Mouse (Mus musculus) 416B (cell line): ENCODE measurements around the gene Twsg1.

Experiments used
- DNase-seq: peaks from one replicate; pipeline ENCODE4 v3.0.0; 2011; ENCODE audit warnings: low read depth

The Twsg1 gene

DNA sequence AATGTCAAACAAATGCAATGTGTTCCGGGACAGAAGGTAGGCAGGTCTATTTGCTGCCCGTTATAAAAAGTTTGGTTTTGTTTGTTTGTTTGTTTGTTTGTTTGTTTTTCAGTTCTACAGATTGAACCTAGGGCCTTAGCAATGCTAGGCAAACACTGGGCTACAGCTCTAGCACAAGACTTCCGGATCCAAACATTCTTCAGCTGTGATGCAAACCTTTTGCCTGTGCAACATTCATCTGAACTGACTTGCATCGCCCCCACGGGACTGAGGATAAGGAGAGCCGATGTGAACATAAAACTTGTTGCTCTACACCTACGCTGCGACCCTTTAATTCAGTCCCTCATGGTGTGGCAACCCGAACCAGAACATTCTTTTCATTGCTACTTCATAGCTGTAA, 64.5 kb downstream of the Twsg1 start:
- DNase-seq: no peak

DNA sequence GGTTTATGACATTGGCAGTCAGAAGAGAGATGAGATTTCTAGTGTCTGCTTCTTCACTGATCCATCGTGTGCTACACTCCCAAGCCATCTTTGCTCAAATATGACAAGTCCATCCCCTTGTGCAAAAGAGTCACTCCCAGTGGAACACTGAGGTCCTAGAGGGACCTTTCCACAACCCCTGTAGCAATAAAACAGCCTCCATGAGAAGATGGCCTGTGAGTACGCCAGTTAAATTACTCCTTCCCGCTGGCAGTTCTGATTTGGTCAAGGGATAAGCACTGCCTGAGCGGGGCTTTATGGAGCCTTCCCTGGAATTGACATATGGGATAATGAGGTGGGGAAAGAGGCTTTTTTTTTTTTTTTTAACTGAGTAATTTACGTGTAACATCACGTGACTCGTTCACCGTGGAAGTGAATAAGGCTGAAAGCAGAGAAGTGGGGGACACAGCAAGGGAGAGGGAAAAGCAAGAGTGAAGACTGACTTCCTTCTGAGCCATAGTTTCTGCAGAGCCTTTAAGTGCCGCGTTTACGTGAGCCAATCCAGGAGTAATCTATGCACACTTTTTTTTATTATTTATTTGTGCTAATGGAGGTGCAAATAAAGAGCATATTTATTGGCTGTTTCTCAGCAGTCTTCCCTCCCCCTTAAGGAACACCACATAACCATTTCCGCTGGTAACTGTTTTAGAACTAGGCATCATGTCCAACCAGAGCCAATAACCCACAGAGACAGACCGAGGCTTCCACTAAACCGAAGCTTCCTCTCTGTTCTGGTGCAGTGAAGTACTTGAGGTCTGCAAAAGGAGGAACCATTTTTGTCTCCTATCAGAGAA, 65.1 kb downstream of the Twsg1 start, which contains the start of gene Ralbp1:
Gene Ralbp1, minus strand, starts transcription at position 102 of the 833 bp plus-strand sequence.
- peak; percentile 91 for DNase-seq

DNA sequence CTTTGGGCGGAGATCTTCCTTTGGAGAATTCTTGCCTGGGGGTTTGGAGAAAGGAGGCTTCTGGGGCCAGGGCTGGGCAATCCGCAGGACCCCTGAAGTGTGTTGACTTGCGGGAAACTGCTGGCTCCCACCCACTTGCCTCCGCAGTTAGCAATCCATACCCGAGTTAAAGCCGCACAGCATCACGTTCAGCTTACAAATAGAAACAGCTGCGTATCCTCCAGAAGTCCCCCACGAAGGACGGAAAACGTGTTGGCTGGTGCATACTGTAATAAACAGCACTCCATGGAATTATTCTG, 65.7 kb downstream of the Twsg1 start:
- no peak for DNase-seq

DNA sequence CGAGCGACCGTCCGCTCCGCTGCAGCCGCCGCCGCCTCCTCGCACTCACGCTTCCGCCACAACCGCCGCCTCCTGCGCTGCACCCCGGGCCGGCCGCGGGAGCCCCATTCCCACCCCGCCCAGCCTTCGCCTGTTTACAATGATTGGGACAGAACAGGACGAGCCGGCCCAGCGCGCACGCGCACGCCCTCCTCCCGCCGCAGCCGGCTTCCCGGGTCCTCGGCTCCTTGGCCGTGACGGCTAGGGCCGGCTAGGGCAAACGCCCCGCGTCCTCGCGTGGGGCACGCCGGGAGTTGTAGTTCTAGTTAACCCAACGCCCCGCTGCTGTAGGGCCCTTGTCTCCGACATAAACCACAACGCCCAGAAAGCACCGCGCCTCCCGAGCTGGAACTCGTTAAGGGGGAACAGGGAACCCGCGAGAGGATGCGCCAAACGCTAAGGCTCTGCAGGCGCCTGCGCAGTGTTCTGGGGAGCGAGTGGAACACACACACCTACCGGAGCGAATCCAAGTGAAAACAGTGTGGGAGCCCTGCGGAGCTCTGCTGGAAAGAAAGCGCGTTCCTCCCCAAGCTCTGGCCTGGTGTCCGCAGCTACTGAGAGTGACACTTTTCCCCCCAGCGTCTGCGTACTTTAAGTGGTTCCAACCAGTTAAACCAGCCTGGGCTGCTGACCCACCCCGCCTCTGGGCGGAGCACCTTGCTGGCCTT, 66.2 kb downstream of the Twsg1 start:
- DNase-seq: peak; percentile 99

DNA sequence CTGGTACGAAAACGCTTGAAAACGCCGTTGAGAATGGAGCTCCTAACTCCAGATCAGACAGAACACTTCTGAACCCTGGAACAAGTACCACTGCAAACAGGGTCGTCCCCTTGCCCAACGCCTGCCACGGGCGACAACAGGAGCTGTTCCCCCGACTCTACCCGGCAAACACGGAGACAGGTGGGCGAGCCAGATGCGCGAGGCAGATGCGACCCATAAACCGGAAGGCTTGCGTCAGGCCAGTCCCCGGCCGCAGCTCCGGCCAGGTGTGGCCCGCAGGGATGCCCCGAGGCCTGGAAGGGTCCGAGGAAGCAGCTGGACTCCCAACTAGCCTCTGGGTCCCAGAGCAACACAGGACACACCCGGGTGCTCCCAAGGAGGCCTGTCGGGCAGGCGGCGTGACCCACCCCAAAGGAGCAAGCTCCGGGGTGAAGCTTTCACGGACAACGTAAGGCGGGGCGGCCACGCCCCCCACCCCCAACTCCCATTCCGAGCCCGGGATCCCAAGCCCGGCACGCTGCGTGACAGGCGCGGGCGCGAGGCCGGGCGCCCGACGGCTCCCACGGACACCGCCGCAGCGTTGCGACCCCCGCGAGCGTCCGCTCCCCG, 66.9 kb downstream of the Twsg1 start:
- peak; percentile 41 for DNase-seq

DNA sequence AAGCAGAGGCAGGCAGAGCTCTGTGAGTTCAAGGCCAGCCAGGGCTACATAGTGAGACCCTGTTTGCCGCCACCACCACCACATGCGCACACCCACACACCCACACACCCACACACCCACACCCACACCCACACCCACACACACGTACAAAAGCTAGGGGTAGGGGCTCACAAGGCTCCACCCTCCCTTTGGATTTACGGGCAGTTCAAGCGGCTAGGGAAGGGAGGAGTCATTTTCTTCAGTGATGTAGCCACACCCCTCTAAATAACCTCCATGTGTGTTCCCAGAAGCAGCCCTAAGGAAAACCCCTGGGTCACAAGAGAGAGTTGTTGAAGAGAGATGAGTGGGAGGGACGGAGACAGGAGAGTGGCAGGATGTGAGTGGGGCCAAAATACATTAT, 74.0 kb downstream of the Twsg1 start:
- DNase-seq: no peak

DNA sequence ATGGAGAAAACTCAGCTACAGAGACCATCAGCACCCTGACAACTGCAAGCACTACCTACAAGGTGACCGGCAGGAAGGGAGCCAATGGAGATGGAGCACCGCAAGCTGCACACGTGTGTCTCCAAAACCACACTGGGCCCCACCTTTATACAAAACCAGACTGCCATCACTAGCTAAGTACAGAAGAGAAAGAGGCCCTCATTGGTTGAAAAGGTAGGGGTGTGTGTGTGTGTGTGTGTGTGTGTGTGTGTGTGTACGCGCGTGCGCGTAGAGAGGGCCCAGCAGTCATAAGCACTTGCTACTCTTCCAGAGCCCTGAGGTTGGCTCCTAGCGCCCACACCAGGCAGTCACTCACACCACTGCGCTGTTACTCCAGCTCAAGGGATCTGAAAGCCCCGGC, 77.2 kb downstream of the Twsg1 start:
- DNase-seq: peak; percentile 30

DNA sequence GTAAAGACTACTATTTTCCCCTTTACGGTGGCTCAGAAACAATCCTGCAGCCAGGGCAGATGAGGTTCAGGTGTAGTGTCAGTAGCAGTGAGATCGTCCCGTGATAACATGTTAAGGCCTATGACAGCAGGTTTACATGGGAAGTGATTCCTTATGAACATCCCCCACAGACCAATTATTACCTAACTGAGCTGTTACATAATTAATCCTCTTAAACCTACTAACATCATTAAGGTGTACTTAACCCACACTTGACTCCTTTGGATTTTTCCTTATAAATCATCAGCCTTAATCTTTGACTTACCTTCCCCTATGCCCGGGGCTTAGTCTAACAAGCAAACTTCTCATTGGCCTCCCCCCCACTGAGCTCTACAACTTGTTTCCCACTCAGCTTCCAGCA, 77.9 kb downstream of the Twsg1 start:
- DNase-seq: no peak

DNA sequence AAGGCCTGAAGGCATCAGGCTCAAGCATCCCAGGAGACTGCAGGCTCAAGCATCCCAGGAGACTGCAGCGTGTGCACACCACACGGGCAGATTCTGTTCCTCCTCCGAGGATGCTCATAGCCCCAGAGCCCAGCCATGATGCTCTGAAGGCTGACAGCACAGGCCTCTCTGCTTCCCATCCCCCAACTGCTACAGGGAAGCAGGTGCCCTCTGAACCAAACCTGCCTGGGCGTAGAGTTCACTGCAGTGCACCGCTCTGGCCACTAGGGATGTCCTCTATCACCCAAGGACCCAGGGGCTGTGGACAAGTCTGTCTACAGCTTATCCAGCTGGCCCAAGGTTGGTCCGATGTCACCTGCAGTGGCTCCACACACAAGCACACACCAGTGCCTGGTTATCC, 78.4 kb downstream of the Twsg1 start:
- DNase-seq: no peak

DNA sequence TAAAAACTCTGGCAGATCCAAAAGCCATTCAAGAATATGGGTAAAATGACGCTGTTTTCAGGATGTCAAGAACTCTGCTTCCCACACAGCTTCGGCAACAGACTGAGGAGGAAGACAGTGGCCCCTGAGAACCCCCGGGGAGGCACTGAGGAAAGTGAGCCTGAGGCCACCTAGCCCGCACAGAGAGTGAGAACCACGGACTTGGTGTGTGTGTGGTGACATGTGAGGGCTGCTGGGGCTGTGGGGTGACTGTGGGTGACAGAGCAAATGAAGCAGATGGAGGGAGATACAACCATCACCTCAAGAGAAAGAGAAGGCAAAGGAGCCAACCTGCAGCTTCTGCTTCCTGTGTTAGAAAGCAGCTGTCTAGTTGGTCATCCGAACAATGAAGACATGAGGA, 79.0 kb downstream of the Twsg1 start:
- DNase-seq: no peak
